ENCODE assay signal across 9 mouse cellular contexts in the genomic region with DNA sequence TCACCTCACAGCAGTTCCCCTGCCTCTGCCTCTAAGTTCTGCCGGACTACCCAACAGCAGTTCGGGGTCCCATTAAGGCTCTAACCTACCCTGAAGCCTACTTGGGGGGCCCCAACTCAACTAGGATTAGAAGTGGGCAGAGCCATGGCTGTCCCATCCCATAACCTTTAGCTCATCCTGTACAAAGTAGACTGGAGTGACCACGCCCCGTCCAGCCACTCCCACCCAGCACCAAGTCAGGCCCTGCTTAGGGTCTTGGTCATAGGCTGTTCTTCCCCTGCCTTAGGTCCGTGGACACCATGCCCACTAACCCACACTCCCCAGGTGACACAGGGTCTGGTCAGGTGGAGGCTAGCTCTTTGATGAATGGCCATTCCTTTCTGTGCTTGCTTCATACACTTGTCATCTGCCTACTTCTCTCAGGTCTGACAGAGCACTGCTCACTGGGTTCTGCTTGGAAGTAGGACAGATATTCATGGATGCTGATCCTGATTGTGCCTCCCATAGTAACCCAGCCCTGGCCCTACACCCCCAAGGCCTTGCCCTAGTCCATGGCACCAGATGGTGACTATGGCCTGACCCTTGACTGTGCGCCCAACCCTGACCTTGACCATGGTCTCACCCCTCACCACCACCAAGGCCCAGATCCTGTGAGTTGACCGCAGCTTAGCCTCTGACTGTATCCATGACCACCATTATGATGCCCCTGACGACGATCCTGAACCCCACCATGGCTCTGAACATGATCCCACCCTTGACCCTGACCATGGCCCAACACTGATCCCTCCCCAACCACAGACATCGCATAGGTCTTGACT. TPM values are rescaled to one million over a fixed set of nuclear protein-coding genes. Genes with fewer than 3 reads are reported as not detected.
DNase-seq lines count a peak whose midpoint lies in the region; ATAC-seq and TF ChIP-seq lines count a peak whose summit lies in the region.
"Had no signal": no experiment of that assay in that cellular context is flagged by ENCODE, and none has a peak within 500 bp of the region (broad histone marks: within the 10 kb centered on the region; RNA-seq: fewer than 3 reads in every experiment).

No protein-coding gene starts in this region.

- peak; percentile 6 to 29 for DNase-seq in heart, adult 2 months
- DNase-seq in heart, adult 8-10 months (ENCODE audit: low spot score), result no peak
- peak; percentile 26 to 29 for DNase-seq in right cerebral cortex, postnatal 10 days (ENCODE audit: low spot score in 2 of 2)
- no peak for DNase-seq in right cerebral cortex, postnatal 36 days (ENCODE audit: low spot score in 2 of 2)
- no peak for DNase-seq in spleen, postnatal 4 days (ENCODE audit: low spot score in 2 of 2)

- peak overlapping the region; percentile 5 for H3K9ac ChIP-seq in heart, adult 2 months (ENCODE audit: low read depth, low read length)
- H3K9ac ChIP-seq in embryonic facial prominence, embryonic 15.5 days, result no peak overlapping the region

- WGBS in heart, adult 2 months, result 86% methylated on average over 10 of the region's 10 CpGs
- 91% methylated on average over 10 of the region's 10 CpGs for WGBS in embryonic facial prominence, embryonic 15.5 days
- 92% methylated on average over 10 of the region's 10 CpGs for WGBS in olfactory bulb, adult 2 months

- peaks cover 13% of the 10 kb centered on the region for H3K79me2 ChIP-seq in heart, adult 2 months (replicated peaks; ENCODE audit: control insufficient read depth, insufficient read depth, low read length)

- H3K27ac ChIP-seq in heart, adult 2 months, result peak overlapping the region; percentile 91
- peak overlapping the region; percentile 61; the same call in 1 of the 2 replicates for H3K27ac ChIP-seq in embryonic facial prominence, embryonic 15.5 days (replicated peaks)
- 0 out of 2 replicates have a peak overlapping the region, but pooled peaks have one; percentile 4 for H3K27ac ChIP-seq in olfactory bulb, adult 2 months (ENCODE audit: insufficient read depth, low read depth, low read length)

- no peak for TF ChIP-seq CTCF in heart, adult 2 months (IDR thresholded peaks at IDR 0.05)
- TF ChIP-seq CTCF in olfactory bulb, adult 2 months (IDR thresholded peaks at IDR 0.05; ENCODE audit: insufficient read depth, low read depth, low read length), result no peak

- ATAC-seq in embryonic facial prominence, embryonic 15.5 days (ENCODE audit: insufficient number of reproducible peaks, low FRiP score, low TSS enrichment, low read depth), result no peak
- no peak for ATAC-seq in granulocyte monocyte progenitor cell, adult 5-6 weeks (replicated peaks; ENCODE audit: poor library complexity, severe bottlenecking)

- H3K4me1 ChIP-seq in heart, adult 2 months (ENCODE audit: control insufficient read depth, insufficient read depth, low read length), result peaks cover 59% of the 10 kb centered on the region
- H3K4me1 ChIP-seq in embryonic facial prominence, embryonic 15.5 days, result peaks cover 88% of the 10 kb centered on the region
- peaks cover 83% of the 10 kb centered on the region for H3K4me1 ChIP-seq in olfactory bulb, adult 2 months (ENCODE audit: control insufficient read depth, insufficient read depth, low read length)

- H3K4me2 ChIP-seq in embryonic facial prominence, embryonic 15.5 days (replicated peaks), result no peak overlapping the region

- peaks cover 7% of the 10 kb centered on the region; the same call in 1 of the 2 replicates for H3K36me3 ChIP-seq in heart, adult 2 months (ENCODE audit: control insufficient read depth, insufficient read depth, low read length)
- H3K36me3 ChIP-seq in embryonic facial prominence, embryonic 15.5 days, result peaks cover 29% of the 10 kb centered on the region

- no peak for TF ChIP-seq POLR2A in heart, adult 2 months (IDR thresholded peaks at IDR 0.05; ENCODE audit: insufficient read depth, low read depth, low read length)
- TF ChIP-seq POLR2A in olfactory bulb, adult 2 months (IDR thresholded peaks at IDR 0.05; ENCODE audit: insufficient read depth, low read depth, low read length), result no peak

- intact Hi-C loops in heart, adult 2 months (cut with DNase I), result no loop called here

- no peak overlapping the region for H3K4me3 ChIP-seq in heart, adult 2 months
- H3K4me3 ChIP-seq in embryonic facial prominence, embryonic 15.5 days (replicated peaks), result no peak overlapping the region
- H3K4me3 ChIP-seq in olfactory bulb, adult 2 months (ENCODE audit: insufficient read depth, low read depth, low read length), result no peak overlapping the region

- no peaks in the 10 kb centered on the region for H3K27me3 ChIP-seq in heart, adult 2 months (ENCODE audit: control insufficient read depth, insufficient read depth, low read length)
- no peaks in the 10 kb centered on the region for H3K27me3 ChIP-seq in embryonic facial prominence, embryonic 15.5 days

- no peaks in the 10 kb centered on the region for H3K9me3 ChIP-seq in embryonic facial prominence, embryonic 15.5 days (replicated peaks)

- TF ChIP-seq EP300 in heart, adult 2 months (IDR thresholded peaks at IDR 0.05; ENCODE audit: insufficient read depth, low read depth, low read length), result no peak

RNA-seq across cellular contexts. Expression of gene Smim24, which starts 26.5 kb away (rescaled TPM):
- 1 to 10 TPM; 2.0 to 2.3 TPM for total RNA-seq in heart, adult 2 months (2021)
- polyA plus RNA-seq in heart, adult 2 months (2012; rRNA removed), result 8.3 and 8.6 TPM in 2 replicates
- 1 to 10 TPM; 1.4 to 2.4 (median 1.9) TPM for total RNA-seq in heart, adult 8-10 months (2022)
- 5.0 and 8.3 TPM in 2 replicates for polyA plus RNA-seq in embryonic facial prominence, embryonic 15.5 days (2015; fragmentation: Nextera tagmentation; extraction: Ambion mirVana)
- polyA plus RNA-seq in olfactory bulb, adult 2 months (2012; ENCODE audit: insufficient read depth, insufficient read length, low replicate concordance, missing spikeins), result not detected in 2 replicates
- total RNA-seq in granulocyte monocyte progenitor cell, adult 5-6 weeks (2014; fragmentation: Nextera tagmentation), result 37.5 and 43.6 TPM in 2 replicates
- 11.5 and 13.3 TPM in 2 replicates for total RNA-seq in granulocyte monocyte progenitor cell, adult 5-6 weeks (2017)

RNA-seq across cellular contexts. Expression of gene Gm48552, which starts 30.5 kb away (rescaled TPM):
- total RNA-seq in heart, adult 2 months (2021), result 1 to 10 TPM in 1 of 2 experiments, not detected in 1; 1.2 TPM
- polyA plus RNA-seq in heart, adult 2 months (2012; rRNA removed), result 0.88 and 1.2 TPM in 2 replicates
- total RNA-seq in heart, adult 8-10 months (2022), result under 1 TPM in 2 of 4 experiments, not detected in 2; 0.50 to 0.72 TPM
- polyA plus RNA-seq in embryonic facial prominence, embryonic 15.5 days (2015; fragmentation: Nextera tagmentation; extraction: Ambion mirVana), result 1.6 and 2.9 TPM in 2 replicates
- polyA plus RNA-seq in olfactory bulb, adult 2 months (2012; ENCODE audit: insufficient read depth, insufficient read length, low replicate concordance, missing spikeins), result not detected in 2 replicates
- total RNA-seq in granulocyte monocyte progenitor cell, adult 5-6 weeks (2014; fragmentation: Nextera tagmentation), result 2.2 TPM in 1 of 2 replicates, not detected in the other
- total RNA-seq in granulocyte monocyte progenitor cell, adult 5-6 weeks (2017), result not detected in 2 replicates
- total RNA-seq: common myeloid progenitor, adult 5-6 weeks had no signal

RNA-seq across cellular contexts. Expression of gene Gm48551, which starts 35.1 kb away (rescaled TPM):
- total RNA-seq in heart, adult 2 months (2021), result 1 to 10 TPM in 1 of 2 experiments, under 1 TPM in 1; 0.73 to 1.9 TPM
- polyA plus RNA-seq in heart, adult 2 months (2012; rRNA removed), result 2.1 and 3.5 TPM in 2 replicates
- total RNA-seq in heart, adult 8-10 months (2022), result 1 to 10 TPM in 2 of 4 experiments, under 1 TPM in 2; 0.73 to 1.3 (median 1.0) TPM
- 3.1 and 3.2 TPM in 2 replicates for polyA plus RNA-seq in embryonic facial prominence, embryonic 15.5 days (2015; fragmentation: Nextera tagmentation; extraction: Ambion mirVana)
- polyA plus RNA-seq in olfactory bulb, adult 2 months (2012; ENCODE audit: insufficient read depth, insufficient read length, low replicate concordance, missing spikeins), result not detected in 2 replicates
- 4.0 TPM in 1 of 2 replicates, not detected in the other for total RNA-seq in granulocyte monocyte progenitor cell, adult 5-6 weeks (2014; fragmentation: Nextera tagmentation)
- total RNA-seq in granulocyte monocyte progenitor cell, adult 5-6 weeks (2017), result 0.30 TPM in 1 of 2 replicates, not detected in the other

RNA-seq across cellular contexts. Expression of gene Dohh, which starts 35.1 kb away (rescaled TPM):
- total RNA-seq in heart, adult 2 months (2021), result 10 to 100 TPM; 46.6 to 53.8 TPM
- polyA plus RNA-seq in heart, adult 2 months (2012; rRNA removed), result 48.5 and 56.9 TPM in 2 replicates
- 10 to 100 TPM; 49.1 to 55.0 (median 53.8) TPM for total RNA-seq in heart, adult 8-10 months (2022)
- polyA plus RNA-seq in embryonic facial prominence, embryonic 15.5 days (2015; fragmentation: Nextera tagmentation; extraction: Ambion mirVana), result 83.1 and 85.2 TPM in 2 replicates
- not detected in 2 replicates for polyA plus RNA-seq in olfactory bulb, adult 2 months (2012; ENCODE audit: insufficient read depth, insufficient read length, low replicate concordance, missing spikeins)
- 12.2 and 34.9 TPM in 2 replicates for total RNA-seq in granulocyte monocyte progenitor cell, adult 5-6 weeks (2014; fragmentation: Nextera tagmentation)
- 41.8 and 46.2 TPM in 2 replicates for total RNA-seq in granulocyte monocyte progenitor cell, adult 5-6 weeks (2017)

RNA-seq across cellular contexts. Expression of gene Nfic, which starts 36.1 kb away (rescaled TPM):
- total RNA-seq in heart, adult 2 months (2021), result 100 to 1,000 TPM in 1 of 2 experiments, 10 to 100 TPM in 1; 94.2 to 104 TPM
- polyA plus RNA-seq in heart, adult 2 months (2012; rRNA removed), result 59.9 and 80.1 TPM in 2 replicates
- 100 to 1,000 TPM; 100 to 132 (median 108) TPM for total RNA-seq in heart, adult 8-10 months (2022)
- polyA plus RNA-seq in embryonic facial prominence, embryonic 15.5 days (2015; fragmentation: Nextera tagmentation; extraction: Ambion mirVana), result 138 and 139 TPM in 2 replicates
- not detected in 2 replicates for polyA plus RNA-seq in olfactory bulb, adult 2 months (2012; ENCODE audit: insufficient read depth, insufficient read length, low replicate concordance, missing spikeins)
- total RNA-seq in granulocyte monocyte progenitor cell, adult 5-6 weeks (2014; fragmentation: Nextera tagmentation), result 39.6 and 41.7 TPM in 2 replicates
- 5.3 and 10.5 TPM in 2 replicates for total RNA-seq in granulocyte monocyte progenitor cell, adult 5-6 weeks (2017)

Comparison
In these comparisons a context has a peak if more than half of its experiments do, and no peak if none do; other contexts are left out.
1. DNase-seq: peak in heart, adult 2 months (2 of 2) and right cerebral cortex, postnatal 10 days (2 of 2); none in heart, adult 8-10 months (single experiment), right cerebral cortex, postnatal 36 days (0 of 2) and spleen, postnatal 4 days (0 of 2).
2. H3K27ac ChIP-seq: peak in every context shown above with its lines; median percentile 91 in heart, adult 2 months; 61 in embryonic facial prominence, embryonic 15.5 days; 4 in olfactory bulb, adult 2 months.